Mouse (Mus musculus) cerebellum, postnatal 14 days (tissue): Measurements from ENCODE around the gene 5031439G07Rik.
"Not testable (repeated sequence)": the region's sequence is repeated elsewhere in the genome, so short reads cannot be mapped to it uniquely, and the experiment has no call there.

Experiments
- DNase-seq, 2 experiments: peaks; one replicate each; pipeline ENCODE4 v3.0.0; 2021; ENCODE audit warnings: mixed read lengths in 2 of 2

Gene 5031439G07Rik

DNA sequence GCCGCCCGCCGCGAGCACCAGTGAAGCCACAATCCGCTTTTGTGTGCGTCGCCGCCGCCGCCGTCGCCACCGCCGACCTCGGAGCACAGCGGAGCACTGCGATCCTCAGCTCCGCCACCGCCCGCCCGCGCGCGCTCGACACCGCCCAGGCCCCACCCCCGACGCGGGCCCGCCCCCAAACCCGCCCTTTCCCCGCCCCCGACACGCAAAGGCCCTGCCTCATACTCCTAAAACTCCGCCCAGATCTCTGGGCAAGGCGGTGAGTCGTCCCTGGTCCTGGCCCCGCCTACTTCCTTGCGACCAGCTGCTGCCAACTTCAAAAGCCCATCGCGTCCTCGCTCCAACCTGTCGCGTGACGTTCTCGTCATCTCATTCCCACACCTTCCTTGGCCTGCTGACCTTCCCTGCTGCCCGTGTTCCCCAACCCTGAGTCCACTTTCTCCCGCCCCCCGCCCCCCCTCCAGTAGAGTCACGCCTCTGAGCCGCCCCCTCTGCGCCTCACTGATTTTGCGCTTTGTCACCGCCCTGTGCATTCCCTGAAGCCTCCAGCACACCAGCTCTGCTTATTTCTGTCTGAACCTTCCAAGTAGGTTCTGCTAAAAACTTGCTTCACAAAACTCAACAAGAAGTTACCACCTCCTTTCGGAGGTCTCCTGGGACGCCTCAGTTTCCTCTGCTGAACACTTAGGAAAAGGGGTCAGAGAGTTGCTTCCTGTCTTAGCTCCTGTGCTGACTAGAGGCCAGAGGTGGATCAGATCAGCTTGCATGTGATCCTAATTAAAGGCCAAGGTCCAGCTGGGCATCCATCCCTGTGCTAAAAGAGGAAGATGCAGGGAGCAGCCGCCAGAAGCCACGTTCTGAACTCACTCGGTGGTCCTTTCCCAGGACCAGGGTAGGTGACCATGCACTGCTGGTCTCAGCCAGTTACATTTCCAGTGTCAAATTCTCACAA is at the start of gene 5031439G07Rik:
TSS of gene 5031439G07Rik (minus strand) at position 678 of the 952 bp plus-strand sequence.
- peak; percentile 89 to 90 for DNase-seq

DNA sequence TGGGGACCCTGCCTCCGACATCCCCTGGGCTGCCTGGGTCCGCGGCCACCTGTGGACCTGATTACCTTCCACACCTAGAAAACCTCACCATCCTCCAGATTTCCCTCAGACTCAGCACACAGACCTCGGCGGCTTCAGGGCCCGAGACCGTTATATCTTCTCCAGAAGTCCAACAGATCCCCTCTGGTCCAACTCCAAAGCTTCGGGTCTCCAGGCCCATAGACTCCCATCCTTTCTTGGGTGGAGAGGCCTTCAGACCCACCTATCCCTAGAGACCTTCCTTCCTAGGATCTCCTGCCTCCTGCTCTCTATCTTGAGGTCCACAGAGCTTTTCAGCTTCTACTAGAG is 49.0 kb upstream of the 5031439G07Rik start:
- DNase-seq, result no peak

DNA sequence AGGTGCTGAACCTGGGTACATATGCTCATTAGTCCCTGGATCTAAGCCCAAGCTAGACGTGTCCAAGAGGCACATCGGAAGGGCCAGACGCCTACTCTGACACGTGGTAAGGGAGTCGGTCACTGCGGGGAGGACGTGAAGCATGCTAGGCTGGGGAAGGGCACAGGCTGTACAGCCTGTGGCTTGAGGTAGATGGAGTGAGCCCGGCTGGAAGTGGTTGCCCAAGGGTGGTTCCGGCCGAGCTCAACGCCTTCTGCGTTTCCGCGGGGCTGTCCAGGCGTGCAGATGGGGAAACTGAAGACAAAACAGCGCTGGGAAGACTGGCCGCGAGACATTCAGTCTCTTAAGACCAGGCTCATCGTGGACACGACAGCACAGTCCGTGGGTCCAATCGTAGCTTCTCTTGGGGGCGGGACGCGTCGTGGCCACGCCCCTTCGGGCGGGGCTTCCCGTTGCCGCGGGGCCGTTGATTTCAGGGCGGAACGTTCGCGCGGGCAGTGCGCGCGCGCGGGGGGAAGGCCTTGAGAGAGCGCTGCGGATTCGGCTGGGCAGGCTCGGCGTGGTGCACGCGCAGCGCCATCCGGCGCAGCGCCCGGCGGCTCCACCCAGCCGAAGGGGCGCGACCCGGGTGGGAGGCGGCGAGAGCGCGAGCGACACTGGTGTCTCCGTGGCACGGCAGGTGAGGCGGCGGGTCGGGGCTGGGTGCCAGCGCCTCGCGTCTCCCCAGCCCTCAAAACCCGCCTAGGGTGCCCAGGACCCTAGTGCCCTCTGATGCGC is 48.4 kb upstream of the 5031439G07Rik start:
- peak; percentile 99 for DNase-seq

DNA sequence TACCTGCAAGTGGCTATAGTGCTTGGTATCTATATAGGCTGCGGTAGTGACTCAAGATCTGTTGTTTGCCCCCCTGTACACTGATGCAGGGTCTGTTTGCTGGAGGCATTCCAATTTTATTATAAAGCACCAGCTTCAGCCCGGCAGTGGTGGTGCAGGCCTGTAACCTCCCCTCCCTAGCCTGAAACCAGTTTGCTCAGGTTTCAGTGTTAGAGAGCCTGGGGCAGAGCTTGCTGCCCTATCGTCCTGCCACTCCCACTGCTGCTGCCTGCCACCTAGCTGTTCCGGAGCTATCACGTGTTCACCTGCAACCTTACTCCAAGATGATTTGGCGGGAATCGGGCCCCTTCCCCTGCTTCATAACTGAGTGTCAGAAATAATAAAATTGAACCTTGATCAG is 45.6 kb upstream of the 5031439G07Rik start:
- DNase-seq, result not testable (repeated sequence)

DNA sequence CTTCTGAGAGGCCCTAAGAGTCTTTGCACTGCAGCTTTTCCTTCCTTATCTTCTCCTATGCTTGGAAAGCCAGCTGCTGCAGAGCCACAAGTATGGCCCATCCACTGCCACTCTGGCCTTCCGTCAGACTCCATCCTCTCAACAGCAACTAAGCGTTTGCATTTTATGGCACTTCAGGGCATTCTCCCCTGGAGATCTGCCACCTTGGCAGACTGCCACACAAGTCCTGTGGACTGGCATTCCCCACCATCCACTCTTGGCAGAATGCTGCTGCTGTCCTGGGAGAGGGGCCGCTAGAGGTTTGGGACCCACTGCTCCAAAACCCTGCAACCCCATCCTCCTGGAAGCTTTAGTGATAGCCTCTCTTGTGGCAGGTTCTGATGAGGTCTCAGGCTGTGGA is 43.5 kb upstream of the 5031439G07Rik start:
- DNase-seq, result peak in 1 of 2 experiments; percentile 55

DNA sequence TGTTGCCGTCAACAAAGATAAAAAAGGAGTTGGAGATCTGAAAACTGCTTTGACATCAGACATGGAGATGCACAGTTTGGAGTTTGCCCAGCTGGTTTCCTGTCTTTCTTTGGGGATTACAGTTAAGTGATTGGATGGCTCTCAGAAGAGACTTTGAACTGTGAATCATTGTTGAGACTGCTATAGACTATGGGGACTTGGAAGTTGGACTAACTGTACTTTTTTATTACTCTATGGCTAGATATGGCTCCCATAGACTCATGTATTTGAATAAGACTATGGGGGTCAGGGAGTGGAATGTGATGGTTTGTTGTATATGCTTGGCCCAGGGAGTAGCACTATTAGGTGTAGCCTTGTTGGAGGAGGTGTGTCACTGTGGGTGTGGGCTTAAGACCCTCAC is 42.3 kb upstream of the 5031439G07Rik start:
- DNase-seq, result not testable (repeated sequence)

DNA sequence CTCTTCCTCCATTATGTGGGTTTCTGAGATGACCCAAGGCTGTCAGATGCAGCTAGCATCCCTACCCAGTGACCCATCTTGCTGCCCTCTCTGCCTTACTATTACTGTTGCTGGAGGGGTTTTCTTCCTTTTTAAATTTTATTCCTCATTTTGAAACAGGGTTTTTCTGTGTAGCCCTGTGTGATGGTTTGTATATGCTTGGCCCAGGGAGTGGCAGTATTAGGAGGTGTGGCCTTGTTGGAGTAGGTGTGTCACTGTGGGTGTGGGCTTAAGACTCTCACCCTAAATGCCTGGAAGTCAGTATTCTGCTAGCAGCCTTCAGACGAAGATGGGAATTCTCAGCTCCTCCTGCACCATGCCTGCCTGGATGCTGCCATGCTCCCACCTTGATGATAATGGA is 40.3 kb upstream of the 5031439G07Rik start, which contains the start of gene Fam118a:
TSS of gene Fam118a (plus strand) at position 301 of the 400 bp plus-strand sequence.
- DNase-seq, result not testable (repeated sequence)

DNA sequence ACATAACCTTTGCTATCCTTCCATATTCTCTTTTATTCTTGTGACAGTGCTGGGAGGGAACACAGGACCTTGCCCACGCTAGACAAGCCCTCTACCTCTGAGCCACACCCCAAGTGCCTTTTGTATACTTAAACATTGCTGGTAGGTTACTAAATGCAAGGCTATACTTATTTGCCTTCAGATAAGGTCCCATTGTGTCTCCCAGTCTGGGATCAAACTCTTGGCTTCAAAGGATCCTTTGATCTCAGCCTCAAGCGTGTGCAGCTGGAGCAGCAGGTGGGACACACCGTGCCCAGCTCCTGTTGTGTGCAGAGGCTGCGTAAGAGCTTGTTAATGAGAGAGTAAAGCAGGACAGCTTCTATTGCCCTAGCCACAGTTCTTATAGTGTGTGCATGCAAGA is 39.4 kb upstream of the 5031439G07Rik start:
- no peak for DNase-seq

DNA sequence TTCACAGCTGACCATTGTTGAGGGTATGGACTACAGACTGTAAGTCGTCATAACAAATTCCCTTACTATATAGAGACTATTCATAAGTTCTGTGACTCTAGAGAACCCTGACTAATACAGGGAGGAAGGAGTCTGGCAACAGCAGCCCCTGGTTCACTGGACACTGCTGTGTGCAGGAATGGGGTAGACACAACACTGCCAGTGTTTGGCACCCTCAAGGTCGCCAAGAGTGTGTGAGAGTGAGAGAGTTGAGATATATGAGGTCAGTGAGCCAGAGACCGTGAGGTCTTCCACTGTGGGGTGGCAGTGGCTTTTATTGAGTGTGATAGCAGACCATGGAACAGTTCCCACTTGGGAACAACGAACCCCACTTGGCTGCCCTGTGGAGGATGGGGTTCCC is 37.8 kb upstream of the 5031439G07Rik start:
- DNase-seq, result no peak

DNA sequence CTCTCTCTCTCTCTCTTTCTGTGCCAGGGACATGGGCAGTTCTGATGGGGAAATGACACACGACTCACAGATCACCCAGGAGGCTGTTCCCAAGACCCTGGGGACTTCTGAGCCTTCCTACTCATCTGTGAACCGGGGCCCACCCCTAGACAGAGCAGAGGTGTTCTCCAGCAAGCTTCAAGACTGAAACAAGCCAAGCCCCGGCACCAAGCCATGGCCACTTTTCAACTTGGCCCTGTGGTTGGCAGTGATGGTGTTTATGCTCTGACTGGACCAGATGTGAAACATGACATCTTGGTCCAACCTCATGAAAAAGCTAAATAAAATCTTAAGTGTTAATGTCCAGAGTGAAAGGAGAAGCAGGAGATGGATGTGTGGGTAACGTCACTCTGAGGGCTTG is 33.9 kb upstream of the 5031439G07Rik start:
- DNase-seq, result no peak

DNA sequence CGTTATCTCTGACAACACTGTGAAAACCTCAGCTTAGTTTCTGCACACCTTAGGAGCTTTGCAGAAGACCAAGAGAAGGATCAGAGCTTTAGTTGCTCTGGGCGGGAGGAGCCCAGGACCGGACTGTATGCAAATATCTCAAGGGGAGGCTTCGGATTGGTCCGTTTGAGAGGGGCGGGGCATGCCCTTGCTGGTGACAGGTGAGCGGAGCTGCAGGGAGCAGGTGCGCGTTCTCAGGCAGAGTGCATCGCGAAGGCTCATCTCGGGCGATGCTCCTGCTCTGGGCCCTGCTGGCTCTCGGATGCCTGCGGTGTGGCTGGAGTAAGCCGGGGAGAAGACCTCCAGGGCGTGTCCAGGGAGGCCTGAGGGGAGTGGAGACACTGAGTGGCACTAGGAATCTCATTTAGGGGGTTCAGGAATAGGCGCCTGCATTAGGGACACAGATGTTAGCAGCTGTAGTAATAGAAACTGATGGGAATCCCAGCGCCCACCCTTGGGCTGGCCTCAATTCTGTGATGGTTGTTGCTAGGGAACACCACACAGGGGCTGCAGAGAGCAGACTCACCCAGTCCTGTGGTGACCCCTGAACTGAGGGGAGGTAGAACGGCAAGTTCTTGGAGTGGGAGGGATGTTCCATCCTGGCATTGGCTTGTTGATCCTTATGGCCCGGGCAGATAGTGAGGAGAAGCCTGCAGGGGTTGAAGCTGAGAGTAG is 28.8 kb upstream of the 5031439G07Rik start, which contains the start of gene Upk3a:
TSS of gene Upk3a (plus strand) at position 191 of the 714 bp plus-strand sequence.
- DNase-seq, result peak; percentile 66 to 72

DNA sequence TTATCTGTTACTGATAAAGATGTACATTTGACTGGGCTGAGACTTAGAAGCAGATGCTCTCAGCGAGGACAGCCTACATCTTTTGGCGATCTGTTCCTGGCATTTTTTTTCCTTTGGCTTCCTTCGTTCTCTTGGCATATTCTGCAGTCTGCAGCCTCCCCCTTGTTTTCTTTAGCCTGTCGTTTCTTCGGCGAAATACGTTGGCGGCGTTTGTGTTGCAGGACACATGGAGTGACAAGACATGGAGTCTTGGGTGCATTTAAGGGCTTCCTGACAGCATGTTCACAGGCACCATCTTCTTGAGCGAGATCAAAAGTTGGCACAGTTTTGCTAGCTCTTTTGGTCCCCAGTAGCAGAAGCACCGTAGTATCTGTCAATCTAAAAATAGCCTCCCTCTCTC is 27.4 kb upstream of the 5031439G07Rik start:
- DNase-seq, result peak in 1 of 2 experiments; percentile 48

DNA sequence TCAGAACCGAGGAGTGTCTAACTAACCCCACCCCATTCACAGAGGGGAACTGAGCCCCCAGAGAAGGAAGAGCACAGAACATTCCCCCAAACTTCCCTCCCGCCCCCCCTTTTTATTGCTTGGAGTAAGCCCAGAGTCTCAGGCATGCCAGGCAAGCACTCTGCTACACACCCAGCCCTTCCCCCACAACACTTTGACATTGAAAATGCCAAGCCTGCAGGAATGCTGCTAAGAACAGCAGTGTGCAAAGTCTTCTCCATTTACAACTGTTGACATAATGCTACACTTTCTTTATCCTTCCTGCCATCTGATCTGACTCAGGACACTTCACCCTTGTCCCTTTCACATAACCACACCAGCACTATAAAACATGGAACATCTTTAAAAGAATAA is 24.3 kb upstream of the 5031439G07Rik start:
- DNase-seq, result no peak

DNA sequence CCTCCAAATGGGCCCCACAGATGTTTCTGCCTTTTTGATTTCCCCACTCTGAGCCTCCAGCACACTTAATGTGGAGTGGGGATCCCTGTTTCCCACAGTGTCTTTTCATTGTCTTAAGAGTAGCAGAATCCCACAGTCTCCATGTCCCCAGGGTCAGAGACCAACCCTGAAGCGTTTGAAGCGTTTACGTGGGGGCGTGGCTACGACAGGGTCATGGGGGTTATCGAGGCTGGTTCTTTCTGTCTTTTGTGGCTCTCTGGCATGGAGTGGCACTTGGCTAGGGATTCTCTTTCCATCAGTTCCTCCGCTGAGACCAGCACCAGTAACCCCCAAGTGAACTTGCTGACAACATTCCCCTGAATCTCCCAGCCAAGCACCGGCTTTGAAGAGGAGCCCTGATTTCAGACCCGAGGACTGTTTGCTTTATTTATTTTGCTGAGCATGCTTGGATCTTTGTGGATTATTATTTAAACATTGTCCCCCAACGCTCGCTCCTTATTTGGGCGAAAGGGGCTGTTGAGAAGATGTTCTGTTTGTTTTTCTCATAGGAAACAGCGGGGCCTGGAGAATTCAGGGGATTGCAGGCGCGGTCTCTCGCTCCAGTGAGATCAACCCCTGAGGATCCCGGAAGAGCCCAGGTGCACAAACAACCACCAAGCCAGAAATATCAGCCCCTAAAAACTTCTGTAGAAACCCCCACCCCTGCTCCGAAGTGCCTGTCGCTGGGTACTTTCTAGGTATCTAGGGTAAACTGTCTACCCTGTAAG is 23.7 kb upstream of the 5031439G07Rik start:
- no peak for DNase-seq

DNA sequence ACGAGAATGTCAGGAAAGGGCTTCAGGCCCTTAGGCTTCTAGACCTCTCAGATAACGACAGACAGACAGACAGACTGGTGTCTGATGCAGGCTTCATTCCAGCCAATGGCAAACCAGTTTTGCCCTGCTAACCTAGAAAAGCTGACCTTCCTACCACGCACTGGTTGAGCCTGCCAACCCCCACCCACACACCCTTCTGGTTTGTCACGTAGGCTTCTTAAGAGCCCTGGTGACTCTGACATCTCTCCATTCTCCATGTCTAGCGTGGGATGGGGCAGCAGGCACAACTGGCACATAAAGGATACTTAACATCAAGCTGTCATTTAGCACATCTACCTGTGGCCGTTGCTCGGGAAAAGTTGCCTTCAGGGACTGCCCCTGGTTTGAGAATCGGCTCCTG is 21.3 kb upstream of the 5031439G07Rik start:
- no peak for DNase-seq

DNA sequence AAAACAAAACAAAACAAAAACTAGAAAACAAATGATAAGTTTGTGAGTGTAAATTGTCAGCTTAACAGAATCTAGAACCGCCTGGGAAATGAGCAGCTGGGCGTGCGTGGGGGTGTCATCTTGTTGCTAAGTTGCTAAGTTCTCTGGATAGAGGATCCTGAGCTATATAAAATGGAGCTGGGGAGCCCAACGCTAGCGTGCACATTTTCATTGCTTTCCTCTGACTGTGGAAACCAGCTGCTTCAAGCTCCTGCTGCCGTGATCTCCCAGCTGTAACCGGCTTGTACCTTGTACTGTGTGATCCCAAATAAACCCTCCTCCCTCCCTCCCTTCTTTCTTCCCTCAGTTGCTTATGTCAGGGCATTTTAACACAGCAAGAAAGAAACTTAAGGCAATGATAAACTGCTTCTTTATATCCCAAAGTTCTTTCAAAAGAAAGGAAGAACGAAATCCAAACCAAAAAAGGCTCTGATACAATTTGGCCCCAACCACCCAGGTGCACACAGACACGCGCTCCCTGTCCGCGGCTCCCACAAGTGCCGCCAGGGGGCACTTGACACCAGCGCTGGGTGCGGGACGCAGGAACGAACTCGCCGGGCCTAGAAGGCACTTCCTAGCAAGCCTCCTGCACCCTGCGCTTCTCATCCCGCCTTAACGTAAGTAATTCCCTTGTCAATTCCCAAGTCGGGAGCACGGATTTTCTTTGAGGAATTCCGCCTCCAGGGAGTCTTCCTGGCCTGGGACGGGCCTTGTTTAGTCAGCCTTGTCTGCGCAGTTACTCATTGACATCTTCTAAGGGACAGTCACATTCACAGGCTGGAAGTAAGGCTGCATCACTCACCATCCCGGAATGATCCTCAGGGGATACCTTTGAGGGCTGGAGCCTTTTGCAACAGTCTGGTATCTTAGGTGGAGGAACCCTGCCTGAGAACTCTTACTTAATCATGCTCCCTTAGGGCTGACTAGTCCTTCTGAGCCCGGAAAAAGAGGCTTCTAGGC is 12.9 kb upstream of the 5031439G07Rik start:
- DNase-seq, result peak; percentile 90

DNA sequence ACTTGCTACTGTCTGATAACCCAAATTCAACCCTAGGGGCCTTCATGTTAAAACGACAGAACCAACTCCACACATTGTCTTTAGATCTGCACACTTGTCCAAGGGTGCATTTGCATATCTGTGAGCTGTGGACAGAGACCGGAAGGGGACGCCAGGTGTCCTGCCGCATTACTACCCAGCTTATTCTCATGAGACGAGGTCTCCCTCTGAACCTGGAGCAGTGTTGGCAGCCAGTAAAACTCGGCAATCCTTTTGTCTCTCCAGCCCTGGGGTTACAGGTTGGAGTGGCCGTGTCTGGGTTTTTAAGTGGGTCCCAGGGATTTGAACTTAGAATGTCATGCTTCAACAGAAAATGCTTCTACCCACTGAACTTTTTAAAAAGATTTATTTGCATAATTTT is 11.6 kb upstream of the 5031439G07Rik start:
- DNase-seq, result no peak

DNA sequence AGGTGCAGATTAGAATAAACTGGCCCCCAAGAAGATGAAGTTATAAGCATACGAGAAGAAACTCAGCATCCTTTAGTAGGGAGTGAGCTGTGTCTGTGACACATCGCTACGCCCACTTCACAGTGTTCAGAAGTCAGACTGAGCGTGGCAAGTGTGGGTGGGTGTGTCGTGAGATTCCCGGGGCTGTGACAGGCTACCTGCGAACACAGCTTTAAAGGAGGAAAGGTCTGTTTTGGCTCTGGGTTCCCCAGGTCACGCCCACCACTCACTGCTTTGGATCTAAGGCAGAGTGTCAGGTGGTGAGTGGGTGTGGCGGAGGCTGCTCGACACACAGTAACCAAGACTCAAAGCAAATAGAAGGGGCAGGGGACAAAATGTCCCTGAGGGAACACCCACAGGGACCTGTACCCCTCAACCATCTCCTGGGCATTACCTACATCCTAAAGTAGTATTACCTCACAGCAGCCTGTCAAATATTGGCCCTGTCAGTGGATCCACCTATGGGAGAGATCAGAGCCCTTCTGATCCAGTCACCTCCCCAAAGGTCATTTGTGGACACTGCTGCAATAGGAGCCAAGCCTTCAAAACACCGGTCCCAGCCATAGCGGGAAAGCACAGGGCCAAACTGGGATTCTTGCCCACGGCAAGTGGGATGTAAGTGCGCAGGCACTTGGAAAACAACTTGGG is 9.6 kb upstream of the 5031439G07Rik start:
- DNase-seq, result no peak

DNA sequence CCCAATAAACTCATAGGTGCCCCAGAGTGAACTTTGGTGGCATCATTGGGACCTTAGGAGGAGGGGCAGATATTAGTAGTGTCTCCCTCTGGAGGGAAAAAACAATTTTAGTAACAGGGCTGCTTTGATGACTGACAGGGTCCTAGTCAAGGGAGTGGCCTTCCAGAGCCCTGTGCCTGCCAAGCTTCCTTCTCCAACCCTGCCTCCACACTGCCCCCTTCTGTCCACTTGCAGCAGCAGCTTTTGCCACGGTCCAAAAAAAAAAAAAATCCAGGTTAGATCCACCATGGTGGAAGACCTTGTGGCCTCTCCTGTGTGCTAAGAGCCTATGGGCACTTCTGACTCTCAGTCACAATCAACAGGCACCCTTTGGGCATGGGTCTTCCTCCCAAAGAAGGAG is 7.6 kb upstream of the 5031439G07Rik start:
- DNase-seq, result peak; percentile 70 to 87

DNA sequence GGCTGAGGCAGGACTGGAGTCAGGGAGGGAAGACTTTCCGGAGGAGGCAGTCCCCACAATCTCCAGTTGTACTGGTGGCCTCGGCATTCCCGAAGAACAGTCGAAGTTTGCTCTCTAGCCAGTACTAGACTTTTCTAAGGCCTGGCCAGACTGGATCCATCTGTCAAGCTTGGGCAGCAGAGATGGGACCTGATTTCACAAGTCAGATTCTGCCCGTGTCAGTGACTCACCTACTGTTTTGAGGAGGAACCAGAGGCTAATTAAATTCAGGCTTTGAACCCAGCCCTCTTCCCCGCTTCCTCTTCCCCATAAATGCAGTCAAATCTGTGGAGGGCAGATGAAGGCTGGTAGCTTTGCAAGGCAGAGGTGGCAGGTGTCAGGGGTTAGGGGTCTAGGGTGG is 6.7 kb upstream of the 5031439G07Rik start:
- no peak for DNase-seq
